Mouse (Mus musculus): ENCODE measurements around the gene Myom1. TPM values are rescaled to one million over a fixed set of nuclear protein-coding genes. Genes with fewer than 3 reads are reported as not detected.
A peak's percentile ranks its signal among the peaks of the same experiment; 100 is the strongest.

Gene Myom1
- polyA plus RNA-seq, 1 experiment from 2014 or later: 9.2 TPM

DNA sequence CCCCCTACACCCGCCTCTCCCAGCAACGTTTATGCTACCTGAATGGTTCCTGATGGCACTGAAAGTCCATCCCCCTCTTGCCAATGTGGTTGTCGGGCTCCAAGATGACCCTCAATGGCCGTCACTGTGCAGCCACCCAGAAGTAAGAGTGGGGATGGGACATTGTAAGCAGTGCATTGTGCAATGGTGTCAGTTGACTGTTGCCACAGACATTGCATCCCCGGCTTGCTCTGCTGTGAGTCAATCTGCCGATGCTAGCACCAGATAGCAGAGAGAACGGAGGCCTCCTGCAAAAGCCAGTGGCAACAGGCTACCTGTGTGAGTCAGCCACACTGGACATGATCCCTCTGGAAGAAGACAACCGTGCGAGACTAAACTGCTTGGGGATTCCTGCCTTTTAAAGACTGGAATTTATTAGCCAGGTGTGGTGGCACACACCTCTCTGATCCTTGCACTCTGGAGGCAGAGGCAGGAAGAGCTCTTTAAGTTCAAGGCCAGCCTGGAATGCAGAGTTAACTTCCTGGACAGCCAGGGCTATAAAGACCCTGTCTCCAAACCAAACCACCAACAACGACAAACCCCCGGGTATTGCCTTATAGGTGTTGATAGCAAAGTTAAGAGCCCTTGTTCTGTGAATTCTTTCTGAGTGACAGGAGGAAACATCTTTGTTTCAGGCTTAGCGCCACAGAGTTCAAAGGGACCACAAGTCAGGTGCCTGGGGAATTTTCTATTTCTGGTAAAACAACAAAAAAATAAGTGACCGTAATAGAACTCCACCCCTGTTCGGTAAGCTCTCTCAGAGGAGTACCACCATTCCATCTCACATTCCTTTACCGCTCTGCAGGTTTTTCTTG, 16.7 kb upstream of the Myom1 start:
- H3K9ac ChIP-seq (replicated peaks; ENCODE audit: low read depth): no peak overlapping the region
- H3K9me3 ChIP-seq (ENCODE audit: low read length): no peaks in the 10 kb centered on the region
- peak overlapping the region; percentile 33; the same call in 1 of the 2 replicates for H3K27ac ChIP-seq (ENCODE audit: low read length)
- peaks cover 11% of the 10 kb centered on the region; the same call in 1 of the 2 replicates for H3K4me1 ChIP-seq (ENCODE audit: insufficient read depth, low read depth, low read length)
- ATAC-seq (no peak), DNase-seq (ENCODE audit: low spot score) (peak; percentile 53)
- H3K4me2 ChIP-seq (replicated peaks; ENCODE audit: low read depth, low read length): no peak overlapping the region
- H3K36me3 ChIP-seq (ENCODE audit: insufficient read depth, low read length): peaks cover 17% of the 10 kb centered on the region; the same call in 1 of the 2 replicates
- TF ChIP-seq EP300 (IDR thresholded peaks at IDR 0.05) (no peak), CTCF (IDR thresholded peaks at IDR 0.05) (no peak)
- 62% methylated on average over 15 of the region's 15 CpGs for WGBS
- H3K27me3 ChIP-seq (replicated peaks; ENCODE audit: insufficient read depth, low read length): no peaks in the 10 kb centered on the region
- no peak overlapping the region for H3K4me3 ChIP-seq (ENCODE audit: low read depth, low read length)

DNA sequence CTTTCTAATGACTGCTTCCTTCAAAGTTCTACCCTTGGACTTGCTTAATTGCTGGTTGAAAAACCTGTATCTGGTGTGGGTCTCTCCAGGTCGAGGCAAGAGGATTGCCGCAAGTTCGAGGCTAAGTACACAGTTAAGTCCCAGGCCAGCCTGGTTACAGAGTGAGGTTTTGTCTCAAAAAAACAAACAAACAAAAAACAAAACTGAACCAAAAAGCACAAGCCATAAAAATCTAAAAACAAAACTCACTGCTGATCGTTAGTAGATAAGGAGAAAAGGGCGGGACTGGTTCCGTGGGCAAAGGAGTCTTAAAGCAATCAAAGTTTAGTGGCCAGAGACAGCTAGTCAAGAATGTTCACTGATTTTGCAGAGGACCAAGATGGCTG, 16.1 kb upstream of the Myom1 start:
- Histone ChIP-seq H3K9ac (replicated peaks; ENCODE audit: low read depth) (no peak overlapping the region), H3K4me2 (replicated peaks; ENCODE audit: low read depth, low read length) (no peak overlapping the region), H3K27me3 (replicated peaks; ENCODE audit: insufficient read depth, low read length) (no peaks in the 10 kb centered on the region), H3K9me3 (ENCODE audit: low read length) (no peaks in the 10 kb centered on the region), H3K27ac (ENCODE audit: low read length) (peak overlapping the region; percentile 33; the same call in 1 of the 2 replicates), H3K36me3 (ENCODE audit: insufficient read depth, low read length) (peaks cover 17% of the 10 kb centered on the region; the same call in 1 of the 2 replicates), H3K4me1 (ENCODE audit: insufficient read depth, low read depth, low read length) (peaks cover 11% of the 10 kb centered on the region; the same call in 1 of the 2 replicates), H3K4me3 (ENCODE audit: low read depth, low read length) (no peak overlapping the region)
- no peak for ATAC-seq
- no peak for TF ChIP-seq EP300 (IDR thresholded peaks at IDR 0.05)
- DNase-seq (ENCODE audit: low spot score): no peak
- 61% methylated on average over 6 of the region's 6 CpGs for WGBS

DNA sequence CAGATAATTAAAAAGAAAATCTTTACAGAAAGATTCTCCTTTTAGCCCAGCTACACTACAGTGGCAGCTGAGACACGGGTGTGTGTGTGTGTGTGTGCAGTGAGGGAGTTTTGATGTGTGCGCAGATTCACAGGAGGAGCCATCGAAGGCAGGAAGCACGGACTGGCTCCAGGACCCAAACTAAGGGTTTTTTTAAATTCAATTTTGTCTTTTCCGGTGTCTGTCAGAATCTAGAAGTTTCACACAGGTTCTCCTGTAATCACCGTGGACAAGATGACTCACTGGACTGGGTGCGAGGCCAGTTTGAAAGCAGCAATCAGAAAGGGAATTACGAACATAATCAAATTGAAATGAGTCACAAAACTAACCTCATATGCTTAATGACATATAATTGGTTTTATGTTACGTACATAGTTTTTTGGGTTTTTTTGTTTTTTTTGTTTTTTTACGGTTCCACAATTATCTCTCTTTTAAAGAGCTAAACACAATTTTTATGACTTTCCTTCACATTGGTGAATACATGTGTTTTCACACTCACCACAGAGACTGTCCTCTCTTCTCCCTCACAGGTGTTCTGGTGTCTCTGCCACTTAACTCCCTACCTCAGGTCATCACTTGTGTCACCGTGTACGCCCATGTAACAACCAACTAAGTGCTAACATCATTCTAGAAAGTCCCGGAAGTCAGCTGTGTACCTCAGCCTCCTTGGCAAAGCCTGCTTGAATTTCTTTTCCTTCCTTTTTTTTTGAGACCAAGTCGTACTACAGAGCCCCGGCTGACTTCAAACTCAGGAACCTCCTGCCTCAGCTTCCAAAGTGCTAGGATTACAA, 15.4 kb upstream of the Myom1 start:
- TF ChIP-seq CTCF (IDR thresholded peaks at IDR 0.05) (no peak), EP300 (IDR thresholded peaks at IDR 0.05) (no peak)
- Histone ChIP-seq H3K27me3 (replicated peaks; ENCODE audit: insufficient read depth, low read length) (no peaks in the 10 kb centered on the region), H3K36me3 (ENCODE audit: insufficient read depth, low read length) (peaks cover 11% of the 10 kb centered on the region; the same call in 1 of the 2 replicates), H3K9ac (replicated peaks; ENCODE audit: low read depth) (no peak overlapping the region), H3K4me3 (ENCODE audit: low read depth, low read length) (no peak overlapping the region), H3K27ac (ENCODE audit: low read length) (no peak overlapping the region; the same call in 1 of the 2 replicates), H3K9me3 (ENCODE audit: low read length) (no peaks in the 10 kb centered on the region), H3K4me2 (replicated peaks; ENCODE audit: low read depth, low read length) (no peak overlapping the region), H3K4me1 (ENCODE audit: insufficient read depth, low read depth, low read length) (peaks cover 11% of the 10 kb centered on the region; the same call in 1 of the 2 replicates)
- 71% methylated on average over 15 of the region's 15 CpGs for WGBS
- DNase-seq (ENCODE audit: low spot score) (peak; percentile 40), ATAC-seq (no peak)

DNA sequence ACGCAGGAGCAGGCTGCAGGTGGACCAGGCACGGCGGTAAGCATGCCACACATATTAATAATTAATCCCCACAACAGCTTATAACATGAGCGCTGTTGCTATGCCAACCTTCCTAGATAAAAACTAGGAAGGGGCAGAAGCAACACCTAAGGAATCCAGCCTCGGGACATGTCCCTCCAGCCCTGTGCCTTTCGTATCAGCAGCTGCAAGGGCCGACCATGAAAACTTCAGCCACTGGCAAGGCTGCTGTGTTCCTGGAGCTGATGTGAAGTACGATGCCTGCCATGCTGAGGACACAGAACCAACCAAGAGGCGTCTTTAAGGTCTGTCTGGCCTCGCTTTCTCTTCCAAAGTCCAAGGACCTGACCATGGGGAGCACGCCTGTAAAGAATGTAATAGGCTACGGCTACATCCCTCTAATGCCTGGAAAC, 14.1 kb upstream of the Myom1 start:
- ATAC-seq: no peak; the same call in 1 of the 2 replicates
- TF ChIP-seq CTCF (IDR thresholded peaks at IDR 0.05) (no peak), EP300 (IDR thresholded peaks at IDR 0.05) (no peak)
- 52% methylated on average over 12 of the region's 12 CpGs for WGBS
- Histone ChIP-seq H3K4me3 (ENCODE audit: low read depth, low read length) (no peak overlapping the region), H3K36me3 (ENCODE audit: insufficient read depth, low read length) (peaks cover 8% of the 10 kb centered on the region; the same call in 1 of the 2 replicates), H3K4me2 (replicated peaks; ENCODE audit: low read depth, low read length) (peak overlapping the region; percentile 91), H3K9me3 (ENCODE audit: low read length) (no peaks in the 10 kb centered on the region), H3K27ac (ENCODE audit: low read length) (peak overlapping the region; percentile 59), H3K4me1 (ENCODE audit: insufficient read depth, low read depth, low read length) (peaks cover 18% of the 10 kb centered on the region; the same call in 1 of the 2 replicates), H3K9ac (replicated peaks; ENCODE audit: low read depth) (0 out of 2 replicates have a peak overlapping the region, but pooled peaks have one; percentile 23), H3K27me3 (replicated peaks; ENCODE audit: insufficient read depth, low read length) (no peaks in the 10 kb centered on the region)
- DNase-seq (ENCODE audit: low spot score): peak; percentile 78

DNA sequence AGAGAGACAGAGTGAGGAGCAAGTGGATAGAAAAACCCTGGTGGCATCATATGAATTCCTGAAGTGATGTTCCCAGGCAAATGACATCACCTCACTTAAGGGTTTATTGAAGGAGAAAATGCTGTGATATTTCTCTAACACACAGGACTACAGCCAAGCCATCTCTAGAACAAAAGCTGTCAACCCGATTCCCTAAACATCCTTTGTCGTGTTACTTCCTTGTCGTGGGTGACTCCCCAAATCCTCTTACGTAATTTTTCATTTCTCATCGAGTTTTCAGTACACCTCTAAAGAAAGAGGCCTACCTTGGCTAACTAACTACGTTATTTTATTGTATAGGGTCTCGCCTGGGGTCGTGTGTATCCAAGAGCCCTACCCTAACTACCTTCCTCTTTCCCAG, 13.0 kb upstream of the Myom1 start:
- DNase-seq (ENCODE audit: low spot score) (peak; percentile 73), ATAC-seq (no peak)
- Histone ChIP-seq H3K27me3 (replicated peaks; ENCODE audit: insufficient read depth, low read length) (no peaks in the 10 kb centered on the region), H3K36me3 (ENCODE audit: insufficient read depth, low read length) (peaks cover 7% of the 10 kb centered on the region; the same call in 1 of the 2 replicates), H3K9me3 (ENCODE audit: low read length) (no peaks in the 10 kb centered on the region), H3K9ac (replicated peaks; ENCODE audit: low read depth) (peak overlapping the region; percentile 90), H3K4me2 (replicated peaks; ENCODE audit: low read depth, low read length) (peak overlapping the region; percentile 91), H3K4me1 (ENCODE audit: insufficient read depth, low read depth, low read length) (peaks cover 21% of the 10 kb centered on the region; the same call in 1 of the 2 replicates), H3K27ac (ENCODE audit: low read length) (peak overlapping the region; percentile 99), H3K4me3 (ENCODE audit: low read depth, low read length) (peak overlapping the region; percentile 86)
- TF ChIP-seq EP300 (IDR thresholded peaks at IDR 0.05) (peak; percentile 56; the same call in 1 of the 2 replicates), CTCF (IDR thresholded peaks at IDR 0.05) (no peak)
- WGBS: 19% methylated on average over 8 of the region's 8 CpGs
